Mouse (Mus musculus): ENCODE measurements around the gene Thada.
A peak's percentile ranks its signal among the peaks of the same experiment; 100 is the strongest.

The Thada gene

GRCm38 (mm10) chr17:84182311-84183271 is 283.4 kb downstream of the Thada start:
- DNase-seq: peak; percentile 79

- peak; percentile 77 for DNase-seq
These were observed 284.3 kb downstream of the Thada start for GRCm38 (mm10) chr17:84181502-84182310.

- peak; percentile 68 for DNase-seq
These were observed 285.1 kb downstream of the Thada start for GRCm38 (mm10) chr17:84180715-84181501.

GRCm38 (mm10) chr17:84179973-84180365 is 286.0 kb downstream of the Thada start:
- peak; percentile 66 for DNase-seq

- DNase-seq: no peak
These were observed 286.7 kb downstream of the Thada start for GRCm38 (mm10) chr17:84179026-84179972.

GRCm38 (mm10) chr17:84177481-84177880 is 288.5 kb downstream of the Thada start:
- peak; percentile 72 for DNase-seq

GRCm38 (mm10) chr17:84176446-84176845 is 289.6 kb downstream of the Thada start:
- DNase-seq: no peak

GRCm38 (mm10) chr17:84175196-84175595 is 290.8 kb downstream of the Thada start:
- no peak for DNase-seq

GRCm38 (mm10) chr17:84167377-84167776 is 298.6 kb downstream of the Thada start:
- no peak for DNase-seq

GRCm38 (mm10) chr17:84166135-84166860 is 299.7 kb downstream of the Thada start:
- no peak for DNase-seq

- no peak for DNase-seq
These were observed 300.3 kb downstream of the Thada start for GRCm38 (mm10) chr17:84165735-84166134.

GRCm38 (mm10) chr17:84164146-84164545 is 301.9 kb downstream of the Thada start:
- DNase-seq: no peak

- no peak for DNase-seq
These were observed 302.8 kb downstream of the Thada start for GRCm38 (mm10) chr17:84163066-84163785.

- DNase-seq: no peak
These were observed 303.7 kb downstream of the Thada start for GRCm38 (mm10) chr17:84162211-84162760.

GRCm38 (mm10) chr17:84161231-84161854 is 304.7 kb downstream of the Thada start:
- DNase-seq: no peak

- DNase-seq: no peak
These were observed 307.1 kb downstream of the Thada start for GRCm38 (mm10) chr17:84158891-84159290.

- DNase-seq: no peak
These were observed 307.6 kb downstream of the Thada start for GRCm38 (mm10) chr17:84158461-84158795.

- peak; percentile 48 for DNase-seq
These were observed 308.1 kb downstream of the Thada start for GRCm38 (mm10) chr17:84157743-84158460.
